Mouse (Mus musculus) thymus, postnatal 4 days (tissue): ENCODE measurements at regions not wholly inside any gene's neighbourhood (a gene's known extent, or its start where the extent isn't known, plus 50 kb on each side); places are given as distances from the start of the nearest gene placed in this dataset.

ENCODE experiments used
- DNase-seq: peaks from one replicate; pipeline ENCODE4 v3.0.0; 2021

- no peak for DNase-seq
These were observed 340.2 kb upstream of the Cblb start for GRCm38 (mm10) chr16:51690861-51691260.

GRCm38 (mm10) chr16:51705026-51705425 is 326.0 kb upstream of the Cblb start:
- no peak for DNase-seq

GRCm38 (mm10) chr16:51718695-51719094 is 312.3 kb upstream of the Cblb start:
- DNase-seq: peak; percentile 11

GRCm38 (mm10) chr16:51719637-51720036 is 311.4 kb upstream of the Cblb start:
- DNase-seq: no peak

GRCm38 (mm10) chr16:51722682-51723081 is 308.3 kb upstream of the Cblb start:
- DNase-seq: no peak

GRCm38 (mm10) chr16:51741875-51742274 is 289.1 kb upstream of the Cblb start:
- no peak for DNase-seq

GRCm38 (mm10) chr16:51751878-51752277 is 279.1 kb upstream of the Cblb start:
- peak; percentile 8 for DNase-seq

GRCm38 (mm10) chr16:51758361-51759227 is 272.4 kb upstream of the Cblb start:
- no peak for DNase-seq

GRCm38 (mm10) chr16:51759228-51759647 is 271.8 kb upstream of the Cblb start:
- DNase-seq: no peak

- DNase-seq: no peak
These were observed 263.5 kb upstream of the Cblb start for GRCm38 (mm10) chr16:51767556-51767955.

- DNase-seq: no peak
These were observed 252.1 kb upstream of the Cblb start for GRCm38 (mm10) chr16:51778920-51779319.

- DNase-seq: no peak
These were observed 236.0 kb upstream of the Cblb start for GRCm38 (mm10) chr16:51795003-51795402.

- DNase-seq: no peak
These were observed 223.7 kb upstream of the Cblb start for GRCm38 (mm10) chr16:51807323-51807722.

- DNase-seq: no peak
These were observed 221.9 kb upstream of the Cblb start for GRCm38 (mm10) chr16:51809120-51809519.

GRCm38 (mm10) chr16:51811073-51811472 is 220.0 kb upstream of the Cblb start:
- DNase-seq: no peak

- no peak for DNase-seq
These were observed 188.3 kb upstream of the Cblb start for GRCm38 (mm10) chr16:51842770-51843169.

GRCm38 (mm10) chr16:51845539-51845938 is 185.5 kb upstream of the Cblb start:
- DNase-seq: no peak

- DNase-seq: no peak
These were observed 150.3 kb upstream of the Cblb start for GRCm38 (mm10) chr16:51880711-51881110.

- no peak for DNase-seq
These were observed 149.9 kb upstream of the Cblb start for GRCm38 (mm10) chr16:51881127-51881526.

- DNase-seq: no peak
These were observed 147.2 kb upstream of the Cblb start for GRCm38 (mm10) chr16:51883813-51884212.

- DNase-seq: no peak
These were observed 143.5 kb upstream of the Cblb start for GRCm38 (mm10) chr16:51887496-51887895.

GRCm38 (mm10) chr16:51905588-51905987 is 125.4 kb upstream of the Cblb start:
- DNase-seq: no peak

GRCm38 (mm10) chr16:51906686-51907085 is 124.3 kb upstream of the Cblb start:
- no peak for DNase-seq

- no peak for DNase-seq
These were observed 121.0 kb upstream of the Cblb start for GRCm38 (mm10) chr16:51910046-51910445.
